Mouse (Mus musculus): ENCODE measurements around the gene Lelp1.

Lelp1 gene

DNA sequence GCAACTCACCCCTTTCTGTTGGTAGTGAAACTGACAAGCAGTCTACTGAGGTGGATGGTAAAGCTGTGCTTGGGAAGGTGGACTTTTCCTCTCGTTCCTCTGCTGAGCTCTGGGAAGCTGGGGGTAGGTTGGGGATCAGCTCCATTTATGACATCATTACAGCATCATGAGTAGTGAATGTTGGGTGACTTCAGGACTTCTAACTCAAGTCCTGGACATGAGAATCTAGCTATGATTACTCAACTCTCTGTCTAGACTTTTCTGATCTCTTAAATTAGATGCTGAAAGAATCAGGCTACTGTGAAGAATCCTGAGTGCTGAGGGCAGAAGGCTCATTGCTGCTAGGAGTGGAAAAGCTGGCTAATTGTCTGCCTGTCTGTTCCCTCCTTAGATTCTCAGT is at the start of gene Lelp1:
Gene Lelp1 (minus strand): TSS at position 101 of the 400 bp plus-strand sequence.
- 70% methylated on average over 1 of the region's 1 CpGs for whole genome bisulfite sequencing

DNA sequence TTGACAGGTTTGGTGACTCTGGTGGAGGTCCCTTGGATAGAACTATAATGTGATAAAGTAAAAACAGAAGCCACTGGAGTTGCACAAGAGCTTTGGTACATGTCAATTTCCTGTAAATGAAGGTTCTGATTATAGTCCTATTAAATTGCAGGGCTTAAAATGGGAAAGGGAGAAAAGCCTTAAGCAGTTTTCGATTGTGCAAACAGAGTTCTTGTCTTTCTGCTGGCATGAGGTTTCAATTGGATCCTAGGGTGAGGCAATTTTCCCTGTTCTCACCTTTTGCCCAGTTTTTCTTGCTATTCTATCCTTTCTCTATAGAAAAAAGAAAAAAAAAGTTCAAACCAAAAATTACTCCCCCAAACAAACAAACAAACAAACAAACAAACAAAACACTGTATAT is 34.3 kb upstream of the Lelp1 start:
- WGBS = 75% methylated on average over 1 of the region's 1 CpGs

DNA sequence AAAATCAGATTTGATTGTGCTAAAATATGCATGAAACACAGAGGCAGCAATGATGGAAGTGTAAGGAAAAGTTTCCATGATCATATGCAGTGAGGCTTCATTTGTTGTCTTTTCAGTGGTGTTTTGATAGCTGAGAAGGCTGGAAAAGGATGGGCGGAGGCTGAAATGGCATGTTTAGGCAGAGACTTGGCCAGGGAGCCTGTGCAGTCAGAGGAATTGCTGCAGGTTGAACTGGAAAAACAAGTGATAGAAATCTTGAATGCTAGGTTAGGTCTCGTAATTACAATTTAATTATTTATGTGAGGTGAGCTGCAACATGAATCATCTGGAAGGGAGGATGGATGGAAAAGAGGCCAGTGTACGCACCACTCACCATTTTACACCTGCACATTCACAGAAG is 27.3 kb upstream of the Lelp1 start:
- 82% methylated on average over 3 of the region's 3 CpGs for WGBS

DNA sequence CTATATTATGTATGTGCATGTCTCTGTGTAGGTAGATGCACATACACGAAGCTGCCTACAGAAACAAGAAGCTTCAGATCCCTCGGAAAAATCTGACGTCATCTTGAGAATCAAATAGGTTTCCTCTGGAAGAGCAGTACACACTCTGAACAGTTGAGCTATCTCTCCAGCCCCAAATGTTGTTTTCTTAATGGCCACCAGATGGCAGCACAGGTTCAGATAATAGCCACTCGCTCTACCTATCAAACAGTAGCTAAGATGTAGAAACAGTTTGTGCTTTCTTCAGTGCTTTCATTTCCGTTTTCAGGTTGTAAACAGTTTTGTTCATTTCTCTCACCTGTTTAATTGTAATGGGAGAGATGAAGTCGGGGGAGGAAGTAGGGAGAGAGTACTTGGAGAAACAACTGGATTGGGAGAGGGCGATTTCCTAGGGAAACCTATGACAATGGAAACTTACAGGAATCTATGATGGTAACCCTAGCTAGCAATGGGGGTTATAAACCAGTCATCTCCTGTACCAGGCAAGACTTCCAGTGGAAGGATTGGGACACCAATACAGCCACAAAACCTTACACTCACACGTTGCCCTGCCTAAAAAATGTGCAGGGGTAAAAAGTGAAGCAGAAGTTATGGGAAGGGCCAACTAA is 8.2 kb upstream of the Lelp1 start:
- 21% methylated on average over 8 of the region's 8 CpGs for WGBS

DNA sequence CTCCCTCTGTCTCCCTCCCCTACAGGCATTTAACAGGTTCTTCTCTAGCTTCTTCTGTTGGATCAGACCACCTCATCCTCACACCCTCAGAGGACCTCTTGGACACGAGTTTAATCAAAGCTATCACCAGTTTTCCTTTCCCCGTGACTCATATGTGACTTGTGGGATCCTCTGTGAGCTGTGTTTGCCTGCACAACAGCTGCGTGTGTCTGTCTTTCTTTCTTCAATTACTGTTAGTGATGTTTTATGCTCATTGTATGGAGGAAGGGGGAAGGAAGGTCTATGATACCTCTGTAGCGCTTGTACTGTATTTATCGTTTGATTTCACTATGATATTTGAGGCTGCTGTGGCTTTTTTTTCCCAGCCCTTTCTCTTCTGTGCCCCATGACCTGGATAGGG is 5.4 kb upstream of the Lelp1 start:
- 83% methylated on average over 5 of the region's 5 CpGs for WGBS

DNA sequence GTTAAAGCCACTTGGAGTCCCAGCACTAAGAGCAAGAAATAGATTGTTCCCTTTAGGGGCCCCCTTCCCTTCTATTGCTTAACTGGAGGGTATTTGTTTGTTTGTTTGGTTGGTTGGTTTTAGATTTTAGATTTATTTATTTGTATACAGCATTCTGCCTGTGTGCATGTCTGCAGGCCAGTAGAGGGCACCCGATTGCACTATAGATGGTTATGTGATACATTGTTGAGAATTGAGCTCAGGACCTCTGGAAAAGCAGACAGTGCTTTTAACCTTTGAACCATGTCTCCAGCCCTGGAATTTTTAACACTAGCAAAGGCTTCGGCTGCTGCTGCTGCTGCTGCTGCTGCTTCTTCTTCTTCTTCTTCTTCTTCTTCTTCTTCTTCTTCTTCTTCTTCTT is 4.9 kb upstream of the Lelp1 start:
- WGBS = 54% methylated on average over 2 of the region's 2 CpGs

DNA sequence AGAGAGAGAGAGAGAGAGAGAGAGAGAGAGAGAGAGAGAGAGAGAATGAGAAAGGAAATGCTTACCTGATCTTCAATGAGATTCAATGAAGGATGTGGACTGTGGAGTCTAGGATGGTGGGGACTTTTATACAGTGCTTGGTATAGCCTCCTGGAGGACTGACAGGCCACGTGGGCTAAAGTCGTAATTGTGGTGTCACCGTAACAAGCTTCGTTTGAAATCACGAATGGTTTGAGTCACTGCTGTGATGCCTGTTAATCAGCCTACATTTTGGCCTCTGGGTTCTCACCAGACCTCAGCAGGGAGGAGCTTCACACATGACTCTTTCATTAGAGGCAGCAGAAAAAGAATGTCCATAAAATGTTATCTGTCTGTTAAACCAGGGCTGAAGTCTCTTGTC is 18.7 kb downstream of the Lelp1 start, which contains the start of gene Prr9:
Gene Prr9 (minus strand): TSS at position 101 of the 400 bp plus-strand sequence.
- WGBS = 84% methylated on average over 5 of the region's 5 CpGs

DNA sequence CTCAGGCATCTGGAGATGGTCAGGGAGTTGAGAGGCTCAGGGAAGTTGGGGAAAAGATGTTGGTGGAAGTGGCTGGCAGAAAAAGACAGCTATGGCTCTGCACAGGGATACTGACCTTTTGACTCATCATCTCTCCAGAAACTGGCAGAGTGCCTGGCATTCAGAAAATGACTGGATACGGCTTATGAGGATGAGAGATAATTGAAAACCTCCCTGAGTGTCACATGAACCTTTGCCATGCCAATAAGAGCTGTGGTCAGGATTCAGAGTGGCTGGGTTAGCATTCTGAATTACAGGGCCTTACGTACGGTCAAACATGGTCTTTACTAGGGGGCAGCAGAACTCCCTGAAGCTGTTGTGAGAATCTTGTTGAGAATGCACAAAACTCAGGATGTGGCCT is 21.6 kb downstream of the Lelp1 start:
- 83% methylated on average over 3 of the region's 3 CpGs for WGBS

DNA sequence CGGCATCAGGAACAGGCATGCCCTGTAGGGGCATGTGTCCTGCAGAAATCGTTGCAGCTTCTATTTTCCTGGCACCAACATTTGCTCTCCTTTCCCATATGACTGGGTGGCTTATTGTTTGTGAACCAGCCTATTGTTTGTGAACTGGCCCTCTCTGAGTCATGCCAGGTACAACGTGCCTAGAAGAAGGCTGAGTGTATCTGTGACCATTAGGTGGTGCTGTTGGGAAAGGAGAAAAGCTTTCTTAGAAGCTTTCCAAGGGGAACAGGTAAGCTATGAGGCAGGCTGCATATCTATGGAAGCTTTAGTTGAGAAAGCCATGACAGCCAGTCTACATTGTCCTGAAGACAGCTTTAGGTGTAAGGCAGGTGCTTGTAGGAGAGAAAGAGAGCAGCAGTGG is 24.6 kb downstream of the Lelp1 start:
- 36% methylated on average over 3 of the region's 3 CpGs for WGBS

DNA sequence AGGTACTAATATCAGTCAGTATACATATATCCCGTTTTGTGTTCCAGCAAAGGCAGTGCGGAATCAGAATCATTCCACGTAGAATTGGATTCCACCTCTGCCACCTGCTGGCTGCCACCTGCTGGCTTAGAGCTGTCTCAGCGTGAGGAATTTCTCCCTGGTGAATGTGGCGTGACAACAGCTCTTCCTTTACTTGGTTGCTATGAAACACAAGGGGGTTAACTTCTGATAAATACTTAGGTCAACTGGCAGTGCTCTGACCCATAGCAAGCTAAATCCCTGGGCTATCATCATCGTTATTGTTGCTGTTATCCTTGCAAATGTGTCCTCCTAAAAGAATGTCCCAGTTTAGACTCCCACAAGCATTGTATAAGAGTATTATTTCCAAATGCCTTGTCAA is 36.0 kb downstream of the Lelp1 start:
- 12% methylated on average over 6 of the region's 6 CpGs for WGBS
